8 mouse cellular contexts compared by ENCODE assay signal in genomic region chr4:136179456-136179855, GRCm38 (mm10). TPM values are rescaled to one million over a fixed set of nuclear protein-coding genes. Genes with fewer than 3 reads are reported as not detected.
DNase-seq lines count a peak whose midpoint lies in the region; ATAC-seq and TF ChIP-seq lines count a peak whose summit lies in the region.

No protein-coding gene starts in this region.

- H3K4me3 ChIP-seq in heart, embryonic 14.5 days (ENCODE audit: control insufficient read depth in 1 of 2, insufficient read depth in 1 of 2, low read depth in 1 of 2, low read length in 2 of 2), result no peak overlapping the region
- no peak overlapping the region for H3K4me3 ChIP-seq in C2C12 (ENCODE audit: insufficient read depth, poor library complexity, severe bottlenecking)
- H3K4me3 ChIP-seq in embryonic facial prominence, embryonic 13.5 days, result peak overlapping the region; percentile 38; the same call in 1 of the 2 replicates
- no peak overlapping the region for H3K4me3 ChIP-seq in lung, embryonic 15.5 days

- TF ChIP-seq CTCF in C2C12 (IDR thresholded peaks at IDR 0.05; ENCODE audit: control insufficient read depth, insufficient read depth, insufficient read length), result no peak

- H3K4me1 ChIP-seq in heart, embryonic 14.5 days (ENCODE audit: control insufficient read depth in 2 of 2, insufficient read depth in 2 of 2, low read length in 2 of 2), result peaks cover 29 to 43% of the 10 kb centered on the region in 2 experiments
- H3K4me1 ChIP-seq in embryonic facial prominence, embryonic 13.5 days, result peaks cover 60% of the 10 kb centered on the region
- H3K4me1 ChIP-seq in lung, embryonic 15.5 days, result peaks cover 69% of the 10 kb centered on the region

- peak overlapping the region in 1 of 2 experiments; percentile 72; a peak in 3 of 4 replicates for H3K27ac ChIP-seq in heart, embryonic 14.5 days (replicated peaks in 1 of 2; ENCODE audit: control insufficient read depth in 1 of 2, insufficient read depth in 1 of 2, low read depth in 2 of 2, low read length in 2 of 2)
- no peak overlapping the region for H3K27ac ChIP-seq in embryonic facial prominence, embryonic 13.5 days
- H3K27ac ChIP-seq in lung, embryonic 15.5 days, result peak overlapping the region; percentile 90; the same call in 1 of the 2 replicates

- H3K79me2 ChIP-seq in C2C12 (ENCODE audit: control insufficient read depth, insufficient read depth), result peaks cover 53% of the 10 kb centered on the region

- no peaks in the 10 kb centered on the region for H3K9me3 ChIP-seq in heart, embryonic 14.5 days (ENCODE audit: control insufficient read depth, low read length)
- H3K9me3 ChIP-seq in embryonic facial prominence, embryonic 13.5 days, result no peaks in the 10 kb centered on the region
- H3K9me3 ChIP-seq in lung, embryonic 15.5 days, result no peaks in the 10 kb centered on the region

- no peak for ATAC-seq in heart, embryonic 14.5 days (ENCODE audit: insufficient number of reproducible peaks, insufficient read depth, low FRiP score, low read depth)
- ATAC-seq in embryonic facial prominence, embryonic 13.5 days (ENCODE audit: insufficient number of reproducible peaks, insufficient read depth, low FRiP score, low TSS enrichment, low read depth), result no peak
- no peak for ATAC-seq in lung, embryonic 15.5 days (ENCODE audit: borderline replicate concordance, extremely low read depth, low FRiP score, low TSS enrichment)
- no peak for ATAC-seq in megakaryocyte progenitor cell, adult 5-6 weeks (replicated peaks; ENCODE audit: poor library complexity)

- no peak for DNase-seq in heart, adult 18-20 months
- DNase-seq in Muller cell, postnatal 12 days (ENCODE audit: inconsistent ontology term), result no peak
- no peak for DNase-seq in cerebellum, adult 9-11 months

- H3K79me3 ChIP-seq in C2C12 (ENCODE audit: low read depth), result peaks cover 26% of the 10 kb centered on the region

- no peak overlapping the region for H3ac ChIP-seq in C2C12 (ENCODE audit: control insufficient read depth, insufficient read length, low read depth)

- peak overlapping the region; percentile 54; the same call in 1 of the 2 replicates for H3K9ac ChIP-seq in heart, embryonic 14.5 days (ENCODE audit: low read length)
- no peak overlapping the region for H3K9ac ChIP-seq in embryonic facial prominence, embryonic 13.5 days
- no peak overlapping the region for H3K9ac ChIP-seq in lung, embryonic 15.5 days

- WGBS in heart, embryonic 14.5 days, result 89% methylated on average over 7 of the region's 7 CpGs
- 81% methylated on average over 7 of the region's 7 CpGs for WGBS in embryonic facial prominence, embryonic 13.5 days
- 83% methylated on average over 7 of the region's 7 CpGs for WGBS in lung, embryonic 15.5 days

- 0 out of 2 replicates have a peak, but pooled peaks cover 2% of the 10 kb centered on the region for H3K36me3 ChIP-seq in heart, embryonic 14.5 days (ENCODE audit: control insufficient read depth, insufficient read depth, low read length)
- peaks cover 45% of the 10 kb centered on the region for H3K36me3 ChIP-seq in C2C12 (ENCODE audit: control insufficient read depth, insufficient read depth)
- H3K36me3 ChIP-seq in embryonic facial prominence, embryonic 13.5 days, result peaks cover 3% of the 10 kb centered on the region; the same call in 1 of the 2 replicates
- H3K36me3 ChIP-seq in lung, embryonic 15.5 days, result no peaks in the 10 kb centered on the region

- no peaks in the 10 kb centered on the region for H3K27me3 ChIP-seq in heart, embryonic 14.5 days (ENCODE audit: control insufficient read depth, insufficient read depth, low read length)
- H3K27me3 ChIP-seq in C2C12 (ENCODE audit: control insufficient read depth, insufficient read depth, insufficient read length), result no peaks in the 10 kb centered on the region
- no peaks in the 10 kb centered on the region for H3K27me3 ChIP-seq in embryonic facial prominence, embryonic 13.5 days
- no peaks in the 10 kb centered on the region for H3K27me3 ChIP-seq in lung, embryonic 15.5 days

- H3K4me2 ChIP-seq in heart, embryonic 14.5 days (ENCODE audit: low read length), result peak overlapping the region; percentile 66
- peak overlapping the region; percentile 56 for H3K4me2 ChIP-seq in embryonic facial prominence, embryonic 13.5 days
- H3K4me2 ChIP-seq in lung, embryonic 15.5 days, result peak overlapping the region; percentile 47; the same call in 1 of the 2 replicates

TF ChIP-seq in C2C12, 6 proteins besides CTCF, POLR2A, EP300 and RAD21:
- TF ChIP-seq MAX (IDR thresholded peaks at IDR 0.05) (no peak), CEBPB (IDR thresholded peaks at IDR 0.05; ENCODE audit: low read depth) (peak; percentile 53)
TF ChIP-seq in C2C12: peak in this region for 1.

RNA-seq across cellular contexts. Expression of gene E2f2, which starts 7.3 kb away (rescaled TPM):
- polyA plus RNA-seq in heart, embryonic 14.5 days (2014; fragmentation: Nextera tagmentation; extraction: Ambion mirVana), result 2.5 and 3.1 TPM in 2 replicates
- 1 to 10 TPM; 1.3 to 1.4 TPM for total RNA-seq in heart, adult 18-20 months (2021)
- polyA plus RNA-seq in C2C12 (2012; fragmentation: generic; extraction: Trizol), result 11.5 TPM
- 6.4 and 7.1 TPM in 2 replicates for polyA plus RNA-seq in embryonic facial prominence, embryonic 13.5 days (2015; fragmentation: Nextera tagmentation; extraction: Ambion mirVana)
- polyA plus RNA-seq in lung, embryonic 15.5 days (2015; fragmentation: Nextera tagmentation; extraction: Ambion mirVana), result 13.7 and 16.1 TPM in 2 replicates
- total RNA-seq in megakaryocyte progenitor cell, adult 5-6 weeks (2015), result 5.6 and 7.5 TPM in 2 replicates
- total RNA-seq in megakaryocyte progenitor cell, adult 5-6 weeks (2017), result 5.9 and 6.1 TPM in 2 replicates

RNA-seq across cellular contexts. Expression of gene Asap3, which starts 26.7 kb away (rescaled TPM):
- 1.3 and 1.5 TPM in 2 replicates for polyA plus RNA-seq in heart, embryonic 14.5 days (2014; fragmentation: Nextera tagmentation; extraction: Ambion mirVana)
- 1 to 10 TPM; 7.6 to 9.1 TPM for total RNA-seq in heart, adult 18-20 months (2021)
- 3.8 TPM for polyA plus RNA-seq in C2C12 (2012; fragmentation: generic; extraction: Trizol)
- polyA plus RNA-seq in embryonic facial prominence, embryonic 13.5 days (2015; fragmentation: Nextera tagmentation; extraction: Ambion mirVana), result 10.9 and 11.6 TPM in 2 replicates
- 6.5 and 8.1 TPM in 2 replicates for polyA plus RNA-seq in lung, embryonic 15.5 days (2015; fragmentation: Nextera tagmentation; extraction: Ambion mirVana)
- not detected in 2 replicates for total RNA-seq in megakaryocyte progenitor cell, adult 5-6 weeks (2015)
- not detected in 2 replicates for total RNA-seq in megakaryocyte progenitor cell, adult 5-6 weeks (2017)

RNA-seq across cellular contexts. Expression of gene Id3, which starts 36.2 kb away (rescaled TPM):
- polyA plus RNA-seq in heart, embryonic 14.5 days (2014; fragmentation: Nextera tagmentation; extraction: Ambion mirVana), result 247 and 296 TPM in 2 replicates
- 10 to 100 TPM; 58.3 to 64.3 TPM for total RNA-seq in heart, adult 18-20 months (2021)
- 780 TPM for polyA plus RNA-seq in C2C12 (2012; fragmentation: generic; extraction: Trizol)
- polyA plus RNA-seq in embryonic facial prominence, embryonic 13.5 days (2015; fragmentation: Nextera tagmentation; extraction: Ambion mirVana), result 540 and 613 TPM in 2 replicates
- 498 and 529 TPM in 2 replicates for polyA plus RNA-seq in lung, embryonic 15.5 days (2015; fragmentation: Nextera tagmentation; extraction: Ambion mirVana)
- total RNA-seq in megakaryocyte progenitor cell, adult 5-6 weeks (2015), result 0.44 and 1.4 TPM in 2 replicates
- 1.0 and 2.4 TPM in 2 replicates for total RNA-seq in megakaryocyte progenitor cell, adult 5-6 weeks (2017)
